Mouse (Mus musculus) forebrain, embryonic 13.5 days (tissue): ENCODE measurements at regions not wholly inside any gene's neighbourhood (a gene's known extent, or its start where the extent isn't known, plus 50 kb on each side); places are given as distances from the start of the nearest gene placed in this dataset.

ENCODE experiments used
- ATAC-seq: fragments of 200-750 bp; cut with Nextera tagmentation; 2 replicates; pipeline ENCODE4 v1.8.0; 2017
- H3K27ac ChIP-seq: fragments of 300-500 bp; sonication (generic); 2 replicates; pipeline ENCODE4 v1.5.1; 2015; ENCODE audit warnings: inconsistent platforms, mild to moderate bottlenecking, moderate library complexity
- H3K27me3 ChIP-seq: fragments of 300-500 bp; sonication (generic); 2 replicates; pipeline ENCODE4 v1.6.1; 2015; ENCODE audit warnings: mild to moderate bottlenecking, inconsistent platforms
- H3K36me3 ChIP-seq: fragments of 300-500 bp; sonication (generic); 2 replicates; pipeline ENCODE4 v1.6.1; 2015; ENCODE audit warnings: mild to moderate bottlenecking, inconsistent platforms; ENCODE audit not compliant: poor library complexity, severe bottlenecking
- H3K4me1 ChIP-seq: fragments of 300-500 bp; sonication (generic); 2 replicates; pipeline ENCODE4 v1.6.1; 2015; ENCODE audit warnings: inconsistent platforms
- H3K4me2 ChIP-seq: fragments of 300-500 bp; sonication (generic); 2 replicates; pipeline ENCODE4 v1.6.1; 2015; ENCODE audit warnings: inconsistent platforms, mild to moderate bottlenecking, moderate library complexity
- H3K4me3 ChIP-seq: fragments of 300-500 bp; sonication (generic); 2 replicates; pipeline ENCODE4 v1.5.1; 2015; ENCODE audit warnings: mild to moderate bottlenecking, inconsistent platforms
- H3K9ac ChIP-seq: fragments of 300-500 bp; sonication (generic); 2 replicates; pipeline ENCODE4 v1.6.1; 2015; ENCODE audit warnings: mild to moderate bottlenecking, inconsistent platforms
- H3K9me3 ChIP-seq: fragments of 300-500 bp; sonication (generic); replicated peaks from 2 replicates; pipeline ENCODE4 v1.6.1; 2016; ENCODE audit warnings: inconsistent platforms
- WGBS: fragments of 180-500 bp; shearing (Covaris S2); methylation state at CpG from one replicate; pipeline ENCODE4 v1.1.7; 2015; 5-methylcytosine and 5-hydroxymethylcytosine counted together

DNA sequence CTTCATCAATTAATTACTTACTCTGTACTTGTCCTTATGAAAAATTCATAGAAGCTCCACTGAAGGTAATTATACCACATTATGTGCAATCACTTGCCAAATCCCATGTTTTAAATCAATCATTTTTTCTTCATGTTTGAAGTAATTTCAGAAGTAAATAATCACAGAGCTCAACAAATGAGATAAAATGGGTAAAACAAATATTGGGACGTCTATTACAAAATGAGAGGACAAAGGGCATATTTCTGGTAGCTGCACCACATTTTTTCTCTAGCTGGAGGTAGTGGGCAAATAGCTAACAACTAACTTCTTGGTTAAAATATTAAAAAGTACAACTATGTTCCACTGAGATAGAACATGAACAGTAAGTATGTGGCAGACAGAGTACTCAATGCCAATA is 681.3 kb upstream of the Pot1a start:
- no peak overlapping the region for H3K9ac ChIP-seq
- H3K9me3 ChIP-seq = no peaks in the 10 kb centered on the region
- no peak overlapping the region for H3K27ac ChIP-seq
- H3K4me3 ChIP-seq = no peak overlapping the region
- H3K27me3 ChIP-seq = no peaks in the 10 kb centered on the region
- 66% methylated on average over 1 of the region's 1 CpGs for WGBS
- ATAC-seq = no peak
- no peaks in the 10 kb centered on the region for H3K36me3 ChIP-seq
- H3K4me2 ChIP-seq = no peak overlapping the region
- no peaks in the 10 kb centered on the region for H3K4me1 ChIP-seq

DNA sequence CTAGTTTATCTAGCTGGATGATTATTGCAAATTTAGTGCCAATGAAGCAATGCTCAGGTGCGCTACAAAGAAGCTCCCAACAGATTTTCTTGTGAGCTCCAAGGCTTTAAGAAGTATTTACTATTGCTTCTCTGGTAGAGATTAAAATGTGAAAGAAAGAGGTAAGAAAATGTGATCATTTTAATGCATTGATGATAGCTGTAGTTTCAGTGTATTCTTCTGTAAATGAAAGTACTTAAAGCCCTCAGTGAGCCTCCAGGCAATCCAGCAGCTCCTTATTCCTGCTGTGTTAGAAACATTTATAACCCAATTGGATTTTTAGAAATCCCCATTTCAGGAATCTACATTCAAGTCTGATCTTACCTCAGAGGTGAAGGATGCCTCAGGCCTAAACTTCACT is 675.4 kb upstream of the Pot1a start:
- Histone ChIP-seq H3K9ac (no peak overlapping the region), H3K4me2 (no peak overlapping the region), H3K36me3 (no peaks in the 10 kb centered on the region), H3K4me3 (no peak overlapping the region), H3K27ac (no peak overlapping the region), H3K4me1 (no peaks in the 10 kb centered on the region), H3K27me3 (no peaks in the 10 kb centered on the region), H3K9me3 (no peaks in the 10 kb centered on the region)
- 94% methylated on average over 1 of the region's 1 CpGs for WGBS
- no peak for ATAC-seq

- H3K9ac ChIP-seq = no peak overlapping the region
- no peak overlapping the region for H3K27ac ChIP-seq
- no peaks in the 10 kb centered on the region for H3K27me3 ChIP-seq
- ATAC-seq = peak; percentile 41; the same call in 1 of the 2 replicates
- WGBS = 32% methylated on average over 7 of the region's 7 CpGs
- peaks cover 10% of the 10 kb centered on the region; the same call in 1 of the 2 replicates for H3K4me1 ChIP-seq
- no peaks in the 10 kb centered on the region for H3K36me3 ChIP-seq
- H3K9me3 ChIP-seq = no peaks in the 10 kb centered on the region
- no peak overlapping the region for H3K4me2 ChIP-seq
- H3K4me3 ChIP-seq = no peak overlapping the region
Measured at GRCm38 (mm10) chr6:26441133-26441875, 632.3 kb upstream of the Pot1a start.

GRCm38 (mm10) chr6:26440445-26440844 is 631.4 kb upstream of the Pot1a start:
- no peak overlapping the region for H3K4me2 ChIP-seq
- H3K4me3 ChIP-seq = no peak overlapping the region
- peak; percentile 65; the same call in 1 of the 2 replicates for ATAC-seq
- H3K36me3 ChIP-seq = no peaks in the 10 kb centered on the region
- no peak overlapping the region for H3K9ac ChIP-seq
- H3K27me3 ChIP-seq = no peaks in the 10 kb centered on the region
- no peaks in the 10 kb centered on the region for H3K9me3 ChIP-seq
- H3K27ac ChIP-seq = no peak overlapping the region
- 22% methylated on average over 3 of the region's 3 CpGs for WGBS
- peaks cover 10% of the 10 kb centered on the region; the same call in 1 of the 2 replicates for H3K4me1 ChIP-seq
